Mouse (Mus musculus): ENCODE results near the gene Car3. TPM values are rescaled to one million over a fixed set of nuclear protein-coding genes. Genes with fewer than 3 reads are reported as not detected.
A peak's percentile ranks its signal among the peaks of the same experiment; 100 is the strongest.

Car3 gene
- total and polyA plus RNA-seq, 2 experiments, result 1,504 to 1,802 TPM

- peak; percentile 58 for DNase-seq (ENCODE audit: extremely low read depth, low read depth, low spot score)
- H3K27me3 ChIP-seq (ENCODE audit: control insufficient read depth, insufficient read depth, low read length), result no peaks in the 10 kb centered on the region
- H3K79me2 ChIP-seq (ENCODE audit: control insufficient read depth, insufficient read depth, low read length), result no peaks in the 10 kb centered on the region
- peaks cover 34% of the 10 kb centered on the region for H3K36me3 ChIP-seq (ENCODE audit: control insufficient read depth, insufficient read depth, low read length)
- WGBS, result 53% methylated on average over 2 of the region's 2 CpGs
- peak overlapping the region; percentile 27; the same call in 1 of the 2 replicates for H3K27ac ChIP-seq (replicated peaks; ENCODE audit: insufficient read depth, low read depth, low read length)
- no peak overlapping the region; the same call in 1 of the 2 replicates for H3K9ac ChIP-seq (ENCODE audit: low read depth, low read length)
- no peak for TF ChIP-seq POLR2A (IDR thresholded peaks at IDR 0.05; ENCODE audit: extremely low read depth, insufficient read depth, low read length)
- TF ChIP-seq CTCF (IDR thresholded peaks at IDR 0.05; ENCODE audit: low read depth, low read length), result no peak
- peaks cover 12% of the 10 kb centered on the region for H3K4me1 ChIP-seq (ENCODE audit: control insufficient read depth, insufficient read depth, low read length)
- H3K4me3 ChIP-seq (ENCODE audit: insufficient read depth, low read depth, low read length), result peak overlapping the region; percentile 9; the same call in 1 of the 2 replicates
These were observed 2.6 kb downstream of the Car3 start for GRCm38 (mm10) chr3:14865941-14866340.

GRCm38 (mm10) chr3:14869779-14870178, 6.5 kb downstream of the Car3 start:
- Histone ChIP-seq H3K79me2 (ENCODE audit: control insufficient read depth, insufficient read depth, low read length) (no peaks in the 10 kb centered on the region), H3K9ac (ENCODE audit: low read depth, low read length) (no peak overlapping the region), H3K27me3 (ENCODE audit: control insufficient read depth, insufficient read depth, low read length) (no peaks in the 10 kb centered on the region), H3K4me1 (ENCODE audit: control insufficient read depth, insufficient read depth, low read length) (peaks cover 10% of the 10 kb centered on the region), H3K36me3 (ENCODE audit: control insufficient read depth, insufficient read depth, low read length) (peaks cover 43% of the 10 kb centered on the region), H3K27ac (replicated peaks; ENCODE audit: insufficient read depth, low read depth, low read length) (no peak overlapping the region), H3K4me3 (ENCODE audit: insufficient read depth, low read depth, low read length) (peak overlapping the region; percentile 7; the same call in 1 of the 2 replicates)
- TF ChIP-seq CTCF (IDR thresholded peaks at IDR 0.05; ENCODE audit: low read depth, low read length), result peak; percentile 79
- TF ChIP-seq POLR2A (IDR thresholded peaks at IDR 0.05; ENCODE audit: extremely low read depth, insufficient read depth, low read length), result no peak
- 32% methylated on average over 11 of the region's 11 CpGs for WGBS
- peak; percentile 65 for DNase-seq (ENCODE audit: extremely low read depth, low read depth, low spot score)

- no peaks in the 10 kb centered on the region for H3K27me3 ChIP-seq (ENCODE audit: control insufficient read depth, insufficient read depth, low read length)
- no peak overlapping the region for H3K27ac ChIP-seq (replicated peaks; ENCODE audit: insufficient read depth, low read depth, low read length)
- DNase-seq (ENCODE audit: extremely low read depth, low read depth, low spot score), result peak; percentile 36
- TF ChIP-seq CTCF (IDR thresholded peaks at IDR 0.05; ENCODE audit: low read depth, low read length) (no peak), POLR2A (IDR thresholded peaks at IDR 0.05; ENCODE audit: extremely low read depth, insufficient read depth, low read length) (no peak)
- H3K4me3 ChIP-seq (ENCODE audit: insufficient read depth, low read depth, low read length), result no peak overlapping the region
- no peaks in the 10 kb centered on the region for H3K79me2 ChIP-seq (ENCODE audit: control insufficient read depth, insufficient read depth, low read length)
- H3K36me3 ChIP-seq (ENCODE audit: control insufficient read depth, insufficient read depth, low read length), result peaks cover 43% of the 10 kb centered on the region
- WGBS, result 31% methylated on average over 1 of the region's 1 CpGs
- peaks cover 10% of the 10 kb centered on the region for H3K4me1 ChIP-seq (ENCODE audit: control insufficient read depth, insufficient read depth, low read length)
- no peak overlapping the region for H3K9ac ChIP-seq (ENCODE audit: low read depth, low read length)
These were observed 7.2 kb downstream of the Car3 start for GRCm38 (mm10) chr3:14870528-14870927.

- Histone ChIP-seq H3K9ac (ENCODE audit: low read depth, low read length) (no peak overlapping the region), H3K79me2 (ENCODE audit: control insufficient read depth, insufficient read depth, low read length) (no peaks in the 10 kb centered on the region), H3K36me3 (ENCODE audit: control insufficient read depth, insufficient read depth, low read length) (peaks cover 38% of the 10 kb centered on the region), H3K4me1 (ENCODE audit: control insufficient read depth, insufficient read depth, low read length) (peaks cover 6% of the 10 kb centered on the region), H3K4me3 (ENCODE audit: insufficient read depth, low read depth, low read length) (no peak overlapping the region), H3K27me3 (ENCODE audit: control insufficient read depth, insufficient read depth, low read length) (no peaks in the 10 kb centered on the region), H3K27ac (replicated peaks; ENCODE audit: insufficient read depth, low read depth, low read length) (no peak overlapping the region; the same call in 1 of the 2 replicates)
- TF ChIP-seq CTCF (IDR thresholded peaks at IDR 0.05; ENCODE audit: low read depth, low read length) (peak; percentile 22; the same call in 1 of the 2 replicates), POLR2A (IDR thresholded peaks at IDR 0.05; ENCODE audit: extremely low read depth, insufficient read depth, low read length) (no peak)
- peak; percentile 30 for DNase-seq (ENCODE audit: extremely low read depth, low read depth, low spot score)
- WGBS, result 59% methylated on average over 7 of the region's 7 CpGs
These were observed 8.1 kb downstream of the Car3 start for GRCm38 (mm10) chr3:14871386-14871785.

GRCm38 (mm10) chr3:14874402-14875040, 11.2 kb downstream of the Car3 start:
- Histone ChIP-seq H3K27me3 (ENCODE audit: control insufficient read depth, insufficient read depth, low read length) (no peaks in the 10 kb centered on the region), H3K9ac (ENCODE audit: low read depth, low read length) (no peak overlapping the region), H3K79me2 (ENCODE audit: control insufficient read depth, insufficient read depth, low read length) (no peaks in the 10 kb centered on the region), H3K36me3 (ENCODE audit: control insufficient read depth, insufficient read depth, low read length) (peaks cover 16% of the 10 kb centered on the region), H3K4me1 (ENCODE audit: control insufficient read depth, insufficient read depth, low read length) (peaks cover 2% of the 10 kb centered on the region), H3K27ac (replicated peaks; ENCODE audit: insufficient read depth, low read depth, low read length) (no peak overlapping the region), H3K4me3 (ENCODE audit: insufficient read depth, low read depth, low read length) (no peak overlapping the region)
- peak; percentile 66 for TF ChIP-seq CTCF (IDR thresholded peaks at IDR 0.05; ENCODE audit: low read depth, low read length)
- TF ChIP-seq POLR2A (IDR thresholded peaks at IDR 0.05; ENCODE audit: extremely low read depth, insufficient read depth, low read length), result no peak
- DNase-seq (ENCODE audit: extremely low read depth, low read depth, low spot score), result peak; percentile 78
- WGBS, result 42% methylated on average over 8 of the region's 8 CpGs

GRCm38 (mm10) chr3:14876325-14876918, 13.1 kb downstream of the Car3 start:
- H3K4me3 ChIP-seq (ENCODE audit: insufficient read depth, low read depth, low read length), result no peak overlapping the region
- DNase-seq (ENCODE audit: extremely low read depth, low read depth, low spot score), result no peak
- peaks cover 6% of the 10 kb centered on the region for H3K36me3 ChIP-seq (ENCODE audit: control insufficient read depth, insufficient read depth, low read length)
- H3K9ac ChIP-seq (ENCODE audit: low read depth, low read length), result no peak overlapping the region
- H3K4me1 ChIP-seq (ENCODE audit: control insufficient read depth, insufficient read depth, low read length), result no peaks in the 10 kb centered on the region
- 84% methylated on average over 9 of the region's 9 CpGs for WGBS
- no peaks in the 10 kb centered on the region for H3K79me2 ChIP-seq (ENCODE audit: control insufficient read depth, insufficient read depth, low read length)
- H3K27ac ChIP-seq (replicated peaks; ENCODE audit: insufficient read depth, low read depth, low read length), result no peak overlapping the region
- TF ChIP-seq POLR2A (IDR thresholded peaks at IDR 0.05; ENCODE audit: extremely low read depth, insufficient read depth, low read length) (no peak), CTCF (IDR thresholded peaks at IDR 0.05; ENCODE audit: low read depth, low read length) (no peak)
- no peaks in the 10 kb centered on the region for H3K27me3 ChIP-seq (ENCODE audit: control insufficient read depth, insufficient read depth, low read length)

Data from liver, adult 2 months (tissue).